Mouse (Mus musculus) heart, adult 2 months (tissue): ENCODE results near the gene Sh3rf1. TPM values are rescaled to one million over a fixed set of nuclear protein-coding genes. Genes with fewer than 3 reads are reported as not detected.

ENCODE experiments used
- DNase-seq, 2 experiments: peaks; one replicate each; pipeline ENCODE4 v3.0.0; 2021
- H3K27ac ChIP-seq: fragments of 200-600 bp; 2 replicates; pipeline ENCODE4 v1.8.1; 2022
- H3K27me3 ChIP-seq: fragments of 200-500 bp; 2 replicates; pipeline ENCODE4 v1.6.1; 2012; ENCODE audit warnings: mild to moderate bottlenecking, low read length, inconsistent platforms, mixed read lengths; ENCODE audit not compliant: control insufficient read depth, insufficient read depth
- H3K36me3 ChIP-seq: fragments of 200-500 bp; 2 replicates; pipeline ENCODE4 v1.6.1; 2012; ENCODE audit warnings: low read length, inconsistent platforms; ENCODE audit not compliant: control insufficient read depth, insufficient read depth
- H3K4me1 ChIP-seq: fragments of 200-500 bp; 2 replicates; pipeline ENCODE4 v1.6.1; 2011; ENCODE audit warnings: low read length; ENCODE audit not compliant: control insufficient read depth, insufficient read depth
- H3K4me3 ChIP-seq: fragments of 200-600 bp; 2 replicates; pipeline ENCODE4 v1.8.1; 2022
- H3K79me2 ChIP-seq: fragments of 200-500 bp; replicated peaks from 2 replicates; pipeline ENCODE4 v1.6.1; 2012; ENCODE audit warnings: mild to moderate bottlenecking, inconsistent platforms, low read length, moderate library complexity, mixed read lengths; ENCODE audit not compliant: control insufficient read depth, insufficient read depth
- H3K9ac ChIP-seq: fragments of 200-500 bp; 2 replicates; pipeline ENCODE4 v1.6.1; 2012; ENCODE audit warnings: low read depth, mild to moderate bottlenecking, control low read depth, inconsistent platforms, low read length, mixed read lengths
- CTCF ChIP-seq: fragments of 200-600 bp; IDR thresholded peaks from 2 replicates; pipeline ENCODE4 v1.8.1; 2022; ENCODE audit warnings: antibody characterized with exemption, mild to moderate bottlenecking, moderate library complexity
- EP300 ChIP-seq: fragments of 200-500 bp; IDR thresholded peaks from 2 replicates; pipeline ENCODE4 v1.6.1; 2011; ENCODE audit warnings: low read depth, low read length, control low read depth; ENCODE audit not compliant: insufficient read depth
- POLR2A ChIP-seq: fragments of 200-500 bp; IDR thresholded peaks from 2 replicates; pipeline ENCODE4 v1.6.1; 2011; ENCODE audit warnings: mild to moderate bottlenecking, low read depth, low read length, control low read depth; ENCODE audit not compliant: insufficient read depth
- WGBS: fragments of 180-500 bp; shearing (Covaris S2); methylation state at CpG from one replicate; pipeline ENCODE4 v1.1.7; 2018; 5-methylcytosine and 5-hydroxymethylcytosine counted together
- intact Hi-C: fragments of 180-260 bp; cut with DNase I; formaldehyde crosslinking; loops from one replicate; pipeline ENCODE4 v1.15.1; 2025
- polyA plus RNA-seq: library from polyadenylated mRNA; depleted of rRNA; stranded (reverse); fragments of >200 nt; gene quantifications from 2 replicates; pipeline ENCODE4 v1.2.3, GENCODE M21; 2012
- total RNA-seq, 2 experiments: library from RNA; stranded (reverse); gene quantifications; 2 replicates each; pipeline ENCODE4 v1.2.3; 2021

Gene Sh3rf1
- total and polyA plus RNA-seq, 3 experiments: 3.1 to 4.9 (median 4.8) TPM

DNA sequence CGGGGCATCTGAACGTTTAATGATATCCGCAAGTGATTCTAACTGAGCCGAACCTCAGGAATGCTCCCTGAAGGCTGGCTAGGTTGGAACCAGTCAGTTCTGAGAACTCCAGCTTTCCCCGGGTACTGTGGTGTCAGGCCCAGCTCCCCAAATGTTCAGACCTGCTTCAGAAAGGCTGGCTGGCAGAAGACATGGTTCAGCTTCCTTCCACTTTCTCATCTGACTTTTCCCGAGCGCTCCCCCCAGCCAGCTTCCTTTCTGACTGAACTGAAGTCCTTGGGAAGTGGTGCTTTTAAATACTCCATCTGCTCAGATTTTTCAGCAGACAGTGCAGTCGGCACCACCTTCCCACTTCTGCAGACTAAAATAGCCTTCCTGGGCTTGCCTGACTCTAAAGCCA is 6.2 kb upstream of the Sh3rf1 start:
- H3K36me3 ChIP-seq: no peaks in the 10 kb centered on the region
- no peak overlapping the region for H3K9ac ChIP-seq
- no peaks in the 10 kb centered on the region for H3K79me2 ChIP-seq
- 51% methylated on average over 8 of the region's 8 CpGs for WGBS
- H3K27me3 ChIP-seq: no peaks in the 10 kb centered on the region
- peaks cover 2% of the 10 kb centered on the region; the same call in 1 of the 2 replicates for H3K4me1 ChIP-seq
- H3K27ac ChIP-seq: no peak overlapping the region
- H3K4me3 ChIP-seq: no peak overlapping the region
- TF ChIP-seq CTCF (no peak), EP300 (no peak), POLR2A (no peak)
- no peak for DNase-seq
- intact Hi-C loops: no loop called here

DNA sequence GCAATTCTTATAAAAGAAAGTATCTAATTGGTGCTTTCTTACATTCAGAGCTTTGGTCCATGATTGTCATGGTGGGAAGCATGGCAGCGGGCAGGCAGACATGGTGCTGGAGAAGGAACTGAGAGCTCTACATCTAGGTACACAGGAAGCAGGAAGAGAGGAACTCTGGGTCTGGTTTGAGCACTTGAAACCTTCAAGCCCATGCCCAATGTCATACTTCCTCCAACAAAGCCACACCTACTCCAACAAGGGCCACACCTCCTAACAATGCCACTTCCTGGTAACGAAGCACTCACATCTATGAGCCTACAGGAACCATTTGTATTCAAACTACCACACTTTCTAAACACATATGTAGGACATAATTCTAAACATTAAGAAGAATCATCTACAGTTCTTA is 5.2 kb upstream of the Sh3rf1 start:
- Histone ChIP-seq H3K27ac (no peak overlapping the region), H3K9ac (no peak overlapping the region), H3K27me3 (no peaks in the 10 kb centered on the region), H3K4me1 (peaks cover 3% of the 10 kb centered on the region), H3K36me3 (no peaks in the 10 kb centered on the region), H3K4me3 (no peak overlapping the region), H3K79me2 (no peaks in the 10 kb centered on the region)
- no peak for DNase-seq
- WGBS: 90% methylated on average over 2 of the region's 2 CpGs
- TF ChIP-seq EP300 (no peak), CTCF (no peak), POLR2A (no peak)
- intact Hi-C loops: no loop called here

DNA sequence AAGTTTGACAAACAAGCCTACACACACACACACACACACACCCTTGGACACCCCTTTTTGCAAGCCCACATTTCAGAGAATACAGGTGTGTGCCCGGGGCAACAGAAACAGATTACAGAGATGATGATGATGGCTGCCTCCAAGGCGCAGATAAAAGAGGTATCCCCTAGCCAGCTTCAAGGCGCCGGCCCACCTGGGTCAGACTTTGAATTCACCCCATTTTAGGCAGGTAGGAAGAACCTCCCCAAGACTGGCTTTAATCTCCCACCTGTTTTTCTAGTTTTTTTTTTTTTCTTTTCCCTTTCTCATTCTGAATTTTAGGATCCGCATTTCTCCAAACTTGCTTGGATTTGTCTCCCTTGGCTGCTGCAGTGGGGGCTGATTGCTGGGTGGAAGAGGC is 389 bp upstream of the Sh3rf1 start:
- Histone ChIP-seq H3K27me3 (no peaks in the 10 kb centered on the region), H3K27ac (peak overlapping the region; percentile 88), H3K4me1 (peaks cover 2% of the 10 kb centered on the region), H3K4me3 (peak overlapping the region; percentile 95), H3K9ac (peak overlapping the region; percentile 99), H3K36me3 (peaks cover 7% of the 10 kb centered on the region; the same call in 1 of the 2 replicates), H3K79me2 (no peaks in the 10 kb centered on the region; the same call in 1 of the 2 replicates)
- no peak for TF ChIP-seq POLR2A
- no peak for TF ChIP-seq EP300
- TF ChIP-seq CTCF: no peak
- no peak for DNase-seq
- 38% methylated on average over 5 of the region's 5 CpGs for WGBS
- intact Hi-C loops: loop anchor here (5.0 to 10.0 kb wide), 3 partner anchors 149 to 264 kb away; partner anchors contain the start of genes Cbr4 and Clcn3

DNA sequence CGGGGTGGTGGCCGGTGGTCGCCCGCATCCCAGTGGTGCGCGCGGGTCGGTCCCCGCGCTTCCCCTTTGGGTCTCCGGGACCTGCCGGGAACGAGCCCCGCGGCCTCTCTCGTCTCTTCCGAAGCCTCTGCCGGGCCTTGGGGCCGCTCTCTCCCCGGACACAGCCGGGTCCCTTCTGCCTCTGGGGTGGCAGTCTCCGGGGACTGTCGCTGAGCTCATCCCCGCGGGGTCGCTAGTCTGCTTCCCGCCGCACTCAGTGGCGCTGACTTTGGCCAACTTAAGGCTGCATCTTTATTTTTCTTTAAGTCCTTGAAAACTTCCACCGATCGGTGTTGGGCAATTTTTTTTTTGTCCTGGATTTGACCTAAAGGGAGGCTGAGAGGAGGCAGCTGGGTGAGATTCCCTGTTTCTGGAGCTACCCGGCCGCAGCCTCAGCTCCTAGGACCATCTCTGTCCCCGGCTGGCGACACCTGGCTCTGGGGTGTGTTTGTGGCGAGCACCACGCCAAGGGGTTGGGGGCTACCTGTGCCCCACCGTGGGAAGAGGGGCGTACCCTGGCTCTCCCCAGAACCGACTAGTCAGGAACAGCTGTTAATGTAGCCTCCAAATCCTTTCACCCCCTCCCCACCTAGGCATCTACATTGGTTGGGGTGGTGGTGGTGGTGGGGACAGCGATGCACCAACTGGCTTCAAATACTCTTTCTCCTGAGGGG is 864 bp downstream of the Sh3rf1 start:
- Histone ChIP-seq H3K79me2 (no peaks in the 10 kb centered on the region; the same call in 1 of the 2 replicates), H3K9ac (peak overlapping the region; percentile 99), H3K36me3 (peaks cover 7% of the 10 kb centered on the region; the same call in 1 of the 2 replicates), H3K27ac (peak overlapping the region; percentile 88), H3K4me1 (peaks cover 7% of the 10 kb centered on the region), H3K4me3 (peak overlapping the region; percentile 95), H3K27me3 (no peaks in the 10 kb centered on the region)
- under 1% methylated on average over 35 of the region's 41 CpGs for WGBS
- TF ChIP-seq CTCF: peak; percentile 34
- TF ChIP-seq POLR2A: no peak
- DNase-seq: no peak
- intact Hi-C loops: loop anchor here (2.0 to 10.0 kb wide), 6 partner anchors 58 to 332 kb away; partner anchors contain the start of genes Cbr4, Clcn3 and Hpf1

DNA sequence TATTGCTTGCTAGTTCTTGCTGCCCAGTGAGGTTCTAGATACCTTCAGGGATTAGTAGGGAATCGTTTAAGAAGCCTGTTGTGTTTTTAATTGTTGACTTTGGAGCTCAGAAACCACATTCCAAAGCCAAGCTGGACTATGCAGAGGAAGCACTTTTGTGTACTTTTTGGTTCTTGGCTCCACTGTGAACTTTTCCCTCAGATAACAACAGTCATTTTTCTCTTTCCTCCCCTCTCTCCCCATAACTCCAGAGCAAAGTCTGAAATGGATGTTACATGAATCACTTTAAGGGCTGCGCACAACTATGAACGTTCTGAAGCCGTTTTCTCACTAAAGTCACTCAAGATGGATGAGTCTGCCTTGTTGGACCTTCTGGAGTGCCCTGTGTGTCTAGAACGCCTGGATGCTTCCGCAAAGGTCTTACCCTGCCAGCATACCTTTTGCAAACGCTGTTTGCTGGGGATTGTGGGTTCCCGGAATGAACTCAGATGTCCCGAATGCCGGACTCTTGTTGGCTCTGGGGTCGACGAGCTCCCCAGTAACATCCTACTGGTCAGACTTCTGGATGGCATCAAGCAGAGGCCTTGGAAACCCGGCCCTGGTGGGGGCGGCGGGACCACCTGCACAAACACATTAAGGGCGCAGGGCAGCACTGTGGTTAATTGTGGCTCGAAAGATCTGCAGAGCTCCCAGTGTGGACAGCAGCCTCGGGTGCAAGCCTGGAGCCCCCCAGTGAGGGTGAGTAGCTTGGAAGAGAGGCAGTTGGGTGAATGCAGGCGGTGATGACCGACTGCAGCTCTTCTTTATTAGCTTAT is 2.1 kb downstream of the Sh3rf1 start:
- Histone ChIP-seq H3K4me3 (peak overlapping the region; percentile 95), H3K27ac (peak overlapping the region; percentile 48), H3K36me3 (peaks cover 7% of the 10 kb centered on the region; the same call in 1 of the 2 replicates), H3K9ac (peak overlapping the region; percentile 33), H3K79me2 (peaks cover 3% of the 10 kb centered on the region; the same call in 1 of the 2 replicates), H3K4me1 (peaks cover 9% of the 10 kb centered on the region), H3K27me3 (no peaks in the 10 kb centered on the region)
- intact Hi-C loops: loop anchor here (2.0 to 10.0 kb wide), 4 partner anchors 57 to 333 kb away; partner anchors contain the start of genes Clcn3 and Hpf1
- DNase-seq: peak; percentile 22 to 41
- WGBS: 52% methylated on average over 20 of the region's 20 CpGs
- no peak for TF ChIP-seq CTCF
- no peak for TF ChIP-seq POLR2A
- no peak for TF ChIP-seq EP300
